Mouse (Mus musculus): ENCODE data around the gene Dner. TPM values are rescaled to one million over a fixed set of nuclear protein-coding genes. Genes with fewer than 3 reads are reported as not detected.

The Dner gene
- polyA plus RNA-seq, 1 experiment from 2014 or later, result not detected

DNA sequence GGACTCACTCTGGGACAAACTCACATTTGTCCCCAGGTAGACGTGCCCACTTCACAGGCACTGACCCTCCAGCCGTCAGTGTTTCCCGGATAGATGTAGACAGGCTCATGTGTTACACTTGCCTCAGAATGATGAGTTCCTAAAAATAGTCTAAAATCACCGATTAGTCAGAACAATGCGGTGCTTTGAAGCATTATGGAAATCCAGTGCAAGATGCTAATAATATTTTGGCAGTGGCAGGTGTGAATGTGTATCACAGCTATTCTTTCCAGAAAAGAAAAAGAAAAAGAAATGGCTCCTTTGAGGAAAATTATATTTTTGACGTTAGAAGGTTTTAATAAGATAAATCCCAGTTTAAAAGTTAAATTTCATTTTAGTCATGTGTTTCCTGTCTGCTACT is 204.3 kb downstream of the Dner start:
- in situ Hi-C loops (cut with MboI; ENCODE audit: low pct_unique_long_range_greater_than_20kb), result no loop called here
- ChIA-PET POLR2A (no interaction called here), CTCF (interaction anchor here (1.3 to 1.4 kb wide), 2 partner anchors 19 to 66 kb away, joined by 3 to 4 read pairs; no protein-coding TSS in a partner anchor)
- TF ChIP-seq CTCF (IDR thresholded peaks at IDR 0.05), result no peak
- ATAC-seq, result no peak
- DNase-seq (ENCODE audit: low read depth, low spot score), result no peak
- peaks cover 5% of the 10 kb centered on the region for H3K27me3 ChIP-seq

DNA sequence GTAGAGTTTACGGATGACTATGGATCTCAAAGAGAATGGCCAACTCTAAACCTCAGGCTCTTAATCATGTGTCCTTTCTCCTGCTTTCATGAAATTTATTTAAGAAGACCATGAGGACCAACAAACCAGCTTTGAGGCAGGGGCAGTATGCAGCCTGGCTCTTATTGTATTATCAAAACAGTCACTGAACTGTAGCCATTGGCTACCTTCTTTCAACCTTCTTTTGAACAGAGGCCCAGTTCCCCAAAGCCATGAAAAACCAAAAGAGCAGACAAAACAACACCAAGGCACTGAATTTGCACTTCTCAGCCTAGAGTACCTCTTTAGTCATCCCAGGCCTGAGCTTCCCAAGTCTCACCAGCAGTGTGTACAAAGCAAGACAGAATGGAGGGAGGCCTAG is 207.5 kb downstream of the Dner start:
- POLR2A ChIA-PET, result no interaction called here
- CTCF ChIA-PET, result interaction anchor here (1.4 kb wide), 1 partner anchor 13 kb away, joined by 3 read pairs; no protein-coding TSS in a partner anchor
- in situ Hi-C loops (cut with MboI; ENCODE audit: low pct_unique_long_range_greater_than_20kb), result no loop called here

DNA sequence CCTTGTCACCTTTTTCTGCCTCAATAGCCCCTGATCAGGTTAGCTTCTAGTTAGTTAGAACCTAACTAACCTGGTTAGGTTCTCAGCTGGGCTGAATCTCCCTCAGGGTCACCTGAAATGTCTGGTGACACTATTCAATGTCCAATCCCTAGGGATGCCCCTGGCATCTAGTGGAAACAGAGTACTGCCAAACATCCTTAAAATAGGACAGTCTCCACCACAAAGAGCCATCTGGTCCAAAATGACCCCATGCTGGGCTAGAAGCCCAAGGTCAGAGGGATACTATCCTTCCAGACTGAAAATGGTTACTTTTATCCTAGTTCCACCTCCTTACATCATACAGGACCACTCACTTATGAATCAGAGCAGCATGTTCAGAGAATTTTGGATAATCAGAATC is 211.0 kb downstream of the Dner start:
- ATAC-seq, result no peak
- in situ Hi-C loops (cut with MboI; ENCODE audit: low pct_unique_long_range_greater_than_20kb), result no loop called here
- ChIA-PET POLR2A (no interaction called here), CTCF (interaction anchor here (1.0 kb wide), 1 partner anchor 254 kb away, joined by 3 read pairs; no protein-coding TSS in a partner anchor)
- no peak for DNase-seq (ENCODE audit: low read depth, low spot score)
- H3K27me3 ChIP-seq, result no peaks in the 10 kb centered on the region
- no peak for TF ChIP-seq CTCF (IDR thresholded peaks at IDR 0.05)

More for the DNA sequence above, 207.5 kb downstream of the Dner start:
- ATAC-seq (no peak), DNase-seq (ENCODE audit: low read depth, low spot score) (no peak)
- no peaks in the 10 kb centered on the region for H3K27me3 ChIP-seq
- no peak for TF ChIP-seq CTCF (IDR thresholded peaks at IDR 0.05)

DNA sequence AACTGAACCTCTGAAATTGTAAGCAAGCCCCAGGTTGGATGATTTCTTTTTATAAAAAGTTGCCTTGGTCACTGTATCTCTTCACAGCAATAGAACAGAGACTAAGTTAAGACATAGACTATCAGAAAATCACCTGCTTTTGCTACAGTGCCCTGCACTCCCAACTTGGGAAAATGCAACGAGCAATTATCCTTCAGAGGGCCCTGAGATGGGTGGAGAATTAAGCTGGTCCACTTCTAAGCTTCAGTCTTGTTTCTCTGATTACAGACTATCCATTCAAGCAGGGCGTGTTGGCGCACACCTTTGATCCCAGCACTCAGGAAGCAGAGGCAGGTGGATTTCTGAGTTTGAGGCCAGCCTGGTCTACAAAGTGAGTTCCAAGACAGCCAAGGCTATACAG is 211.4 kb downstream of the Dner start:
- no peak for TF ChIP-seq CTCF (IDR thresholded peaks at IDR 0.05)
- H3K27me3 ChIP-seq, result no peaks in the 10 kb centered on the region
- ChIA-PET CTCF (interaction anchor here (1.0 kb wide), 1 partner anchor 254 kb away, joined by 3 read pairs; no protein-coding TSS in a partner anchor), POLR2A (no interaction called here)
- no peak for DNase-seq (ENCODE audit: low read depth, low spot score)
- in situ Hi-C loops (cut with MboI; ENCODE audit: low pct_unique_long_range_greater_than_20kb), result no loop called here
- ATAC-seq, result no peak

DNA sequence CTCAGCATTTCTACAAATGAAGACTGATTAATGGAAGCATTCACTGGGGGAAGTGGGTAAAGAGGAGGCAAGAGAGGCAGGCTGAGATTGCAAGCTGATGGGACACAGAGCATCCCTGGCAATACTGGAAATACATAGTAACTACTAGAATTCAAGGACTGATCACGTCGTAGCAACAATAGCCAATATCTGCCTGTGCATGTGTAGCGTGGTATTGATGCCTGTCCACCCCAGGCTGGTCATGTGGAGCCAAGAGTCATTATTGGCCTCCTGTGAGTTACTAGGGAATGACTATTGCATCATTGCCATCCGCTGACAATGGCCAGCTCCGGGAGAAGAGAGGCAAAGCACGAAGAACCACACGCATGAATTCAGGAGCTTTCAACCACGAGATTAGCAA is 216.0 kb downstream of the Dner start:
- ChIA-PET CTCF (interaction anchor here (1.4 kb wide), 1 partner anchor 11 kb away, joined by 3 read pairs; no protein-coding TSS in a partner anchor), POLR2A (no interaction called here)
- in situ Hi-C loops (cut with MboI; ENCODE audit: low pct_unique_long_range_greater_than_20kb), result no loop called here
- TF ChIP-seq CTCF (IDR thresholded peaks at IDR 0.05), result no peak
- DNase-seq (ENCODE audit: low read depth, low spot score), result no peak
- no peaks in the 10 kb centered on the region for H3K27me3 ChIP-seq
- no peak for ATAC-seq

DNA sequence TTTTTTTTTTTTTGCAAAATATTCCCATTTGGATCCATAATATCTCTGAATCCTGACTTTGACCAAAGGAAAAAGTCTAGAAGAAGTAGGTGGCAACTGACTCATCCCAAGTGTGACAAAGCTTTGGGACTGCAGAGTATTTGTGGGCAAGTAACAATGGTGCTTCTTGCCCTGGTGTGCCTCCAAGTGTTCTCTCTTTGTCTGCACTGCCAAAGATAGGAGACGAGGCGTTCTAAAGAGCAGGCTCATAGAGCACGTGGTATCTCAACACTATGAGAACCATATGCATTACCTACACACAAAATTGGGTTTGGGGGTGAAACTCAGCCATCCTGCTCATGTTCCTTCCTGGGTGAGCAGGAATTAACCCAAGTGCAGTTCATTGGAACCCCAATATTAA is 221.7 kb downstream of the Dner start:
- DNase-seq (ENCODE audit: low read depth, low spot score) (no peak), ATAC-seq (no peak)
- ChIA-PET POLR2A (no interaction called here), CTCF (no interaction called here)
- H3K27me3 ChIP-seq, result no peaks in the 10 kb centered on the region
- TF ChIP-seq CTCF (IDR thresholded peaks at IDR 0.05), result no peak
- in situ Hi-C loops (cut with MboI; ENCODE audit: low pct_unique_long_range_greater_than_20kb), result loop anchor here (25.0 kb wide), 1 partner anchor 737 kb away; no protein-coding TSS in a partner anchor

DNA sequence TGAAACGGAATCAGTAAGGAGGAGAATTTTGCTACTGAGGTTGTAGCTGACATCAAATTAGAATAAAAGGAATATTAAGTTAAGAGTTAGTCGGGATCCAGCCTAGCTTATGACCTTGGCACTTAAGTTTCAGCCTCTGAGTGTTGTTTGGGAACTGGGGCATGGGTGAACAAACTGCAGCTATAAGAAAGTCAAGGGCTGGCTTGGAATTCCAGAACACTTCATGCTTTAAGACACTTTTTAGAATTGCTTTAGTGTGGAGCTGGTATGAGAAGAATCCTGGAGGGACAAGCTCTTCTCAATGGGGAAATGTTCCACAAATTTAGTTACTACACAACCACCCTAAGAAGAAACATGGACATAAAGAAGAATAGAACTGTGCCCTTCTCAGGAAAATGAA is 223.8 kb downstream of the Dner start:
- ATAC-seq (no peak), DNase-seq (ENCODE audit: low read depth, low spot score) (no peak)
- H3K27me3 ChIP-seq, result no peaks in the 10 kb centered on the region
- ChIA-PET POLR2A (interaction anchor here (0.6 kb wide), 1 partner anchor 32 kb away, joined by 3 read pairs; no protein-coding TSS in a partner anchor), CTCF (interaction anchor here (1.2 to 1.8 kb wide), 3 partner anchors 15 to 80 kb away, joined by 3 to 5 read pairs (median 4); no protein-coding TSS in a partner anchor)
- no peak for TF ChIP-seq CTCF (IDR thresholded peaks at IDR 0.05)
- in situ Hi-C loops (cut with MboI; ENCODE audit: low pct_unique_long_range_greater_than_20kb), result loop anchor here (25.0 kb wide), 1 partner anchor 735 kb away; no protein-coding TSS in a partner anchor

DNA sequence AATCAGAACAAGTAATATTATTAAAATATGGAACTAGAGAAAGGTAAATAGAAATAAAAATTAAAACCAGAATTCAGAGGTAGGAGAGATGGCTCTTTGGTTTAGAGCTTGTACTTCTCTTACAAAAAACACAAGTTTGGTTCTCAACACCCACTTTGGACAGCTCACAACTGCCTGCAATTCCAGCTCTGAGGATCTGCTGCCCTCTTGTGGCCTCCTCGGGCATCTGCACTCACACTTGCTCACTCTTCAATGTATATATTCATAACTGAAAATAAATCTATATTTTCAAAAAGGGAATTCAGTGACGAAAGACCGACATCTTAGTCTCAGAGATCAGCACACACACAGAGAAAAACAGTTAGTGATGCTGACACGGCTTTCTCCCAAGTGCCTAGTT is 225.7 kb downstream of the Dner start:
- ChIA-PET POLR2A (no interaction called here), CTCF (interaction anchor here (1.1 to 1.8 kb wide), 2 partner anchors 17 to 20 kb away, joined by 3 to 5 read pairs; no protein-coding TSS in a partner anchor)
- TF ChIP-seq CTCF (IDR thresholded peaks at IDR 0.05), result peak; percentile 77
- DNase-seq (ENCODE audit: low read depth, low spot score) (no peak), ATAC-seq (no peak)
- in situ Hi-C loops (cut with MboI; ENCODE audit: low pct_unique_long_range_greater_than_20kb), result loop anchor here (25.0 kb wide), 1 partner anchor 733 kb away; no protein-coding TSS in a partner anchor
- no peaks in the 10 kb centered on the region for H3K27me3 ChIP-seq

DNA sequence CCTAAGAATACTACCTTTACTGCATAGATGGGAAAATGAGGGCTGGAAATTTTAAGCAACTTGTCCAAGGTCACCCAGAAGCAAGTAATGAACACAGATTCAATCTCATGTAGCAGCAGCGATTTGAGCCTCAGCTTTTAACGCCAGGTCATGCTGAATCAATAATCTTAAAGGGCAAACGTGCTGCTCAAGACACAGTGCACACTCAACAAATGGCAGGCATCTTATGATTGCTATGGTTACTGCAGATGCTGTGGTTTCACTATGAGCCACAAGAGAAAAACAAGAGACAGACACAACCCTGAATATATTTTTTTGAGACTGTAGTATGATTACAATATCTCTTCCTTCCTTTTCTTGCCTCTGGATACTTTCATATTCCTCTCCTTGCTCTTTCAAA is 228.4 kb downstream of the Dner start:
- DNase-seq (ENCODE audit: low read depth, low spot score) (no peak), ATAC-seq (no peak)
- in situ Hi-C loops (cut with MboI; ENCODE audit: low pct_unique_long_range_greater_than_20kb), result loop anchor here (25.0 kb wide), 1 partner anchor 730 kb away; no protein-coding TSS in a partner anchor
- CTCF ChIA-PET, result no interaction called here
- POLR2A ChIA-PET, result interaction anchor here (0.6 kb wide), 1 partner anchor 544 kb away, joined by 3 read pairs; no protein-coding TSS in a partner anchor
- H3K27me3 ChIP-seq, result no peaks in the 10 kb centered on the region
- TF ChIP-seq CTCF (IDR thresholded peaks at IDR 0.05), result no peak

DNA sequence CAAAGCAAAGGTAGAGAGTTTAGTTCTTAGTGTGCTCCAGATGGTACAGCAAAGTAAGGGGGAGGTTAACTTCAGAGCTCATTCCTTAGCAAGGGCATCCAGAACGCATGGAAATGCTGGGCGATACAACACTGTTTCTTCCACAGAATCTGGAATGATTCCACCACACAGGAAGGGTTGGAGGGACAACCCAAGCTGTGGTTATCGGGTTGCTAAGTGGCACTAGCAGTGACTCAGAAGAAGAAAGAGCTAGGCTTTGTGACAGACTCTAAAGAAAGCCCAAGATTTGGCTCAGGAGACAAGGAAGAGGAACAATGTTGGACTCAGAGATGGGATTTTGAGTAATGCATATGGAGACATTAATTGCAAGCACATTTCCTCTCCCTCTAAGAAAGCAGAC is 231.3 kb downstream of the Dner start:
- no peaks in the 10 kb centered on the region for H3K27me3 ChIP-seq
- POLR2A ChIA-PET, result no interaction called here
- in situ Hi-C loops (cut with MboI; ENCODE audit: low pct_unique_long_range_greater_than_20kb), result loop anchor here (25.0 kb wide), 1 partner anchor 727 kb away; no protein-coding TSS in a partner anchor
- TF ChIP-seq CTCF (IDR thresholded peaks at IDR 0.05), result no peak
- DNase-seq (ENCODE audit: low read depth, low spot score), result no peak
- CTCF ChIA-PET, result no interaction called here
- ATAC-seq, result no peak

DNA sequence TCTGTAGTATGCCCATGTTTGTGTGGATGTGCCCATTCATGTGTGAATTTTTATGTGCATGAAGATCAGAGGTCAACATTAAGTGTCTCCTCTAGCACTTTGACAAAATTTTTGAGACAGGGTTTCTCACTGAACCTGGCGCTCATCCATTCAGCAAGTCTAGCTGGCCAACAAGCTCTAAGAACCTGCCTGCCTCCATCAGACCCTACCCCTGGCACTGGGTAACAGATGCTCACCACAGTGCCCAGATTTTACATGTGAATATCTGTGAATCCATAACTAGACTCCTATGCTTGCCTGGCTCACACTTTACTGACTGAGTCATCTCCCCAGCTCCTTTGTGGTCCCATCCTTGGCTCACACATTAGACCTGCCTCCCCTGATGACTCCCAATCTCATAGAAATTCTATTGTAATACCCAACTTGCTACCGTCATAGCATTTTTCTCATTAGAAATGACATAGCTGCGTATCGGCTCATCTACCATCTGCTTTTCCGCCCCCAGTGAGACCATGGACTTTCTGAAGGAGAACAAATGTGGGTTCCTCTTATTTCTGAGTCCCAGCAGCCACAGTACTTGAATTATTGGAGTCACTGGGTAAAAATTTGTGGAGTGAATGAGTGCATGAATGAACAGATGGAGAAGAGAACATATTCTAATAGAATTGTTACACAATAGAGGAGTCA is 231.9 kb downstream of the Dner start:
- TF ChIP-seq CTCF (IDR thresholded peaks at IDR 0.05), result no peak
- CTCF ChIA-PET, result no interaction called here
- H3K27me3 ChIP-seq, result no peaks in the 10 kb centered on the region
- DNase-seq (ENCODE audit: low read depth, low spot score), result no peak
- POLR2A ChIA-PET, result no interaction called here
- in situ Hi-C loops (cut with MboI; ENCODE audit: low pct_unique_long_range_greater_than_20kb), result loop anchor here (25.0 kb wide), 1 partner anchor 727 kb away; no protein-coding TSS in a partner anchor
- ATAC-seq, result no peak

Measured in Patski (cell line).